Mouse (Mus musculus): ENCODE data around the gene 9130008F23Rik. TPM values are rescaled to one million over a fixed set of nuclear protein-coding genes. Genes with fewer than 3 reads are reported as not detected.

Gene 9130008F23Rik
- polyA plus RNA-seq, 1 experiment from 2014 or later, result 2.4 TPM

DNA sequence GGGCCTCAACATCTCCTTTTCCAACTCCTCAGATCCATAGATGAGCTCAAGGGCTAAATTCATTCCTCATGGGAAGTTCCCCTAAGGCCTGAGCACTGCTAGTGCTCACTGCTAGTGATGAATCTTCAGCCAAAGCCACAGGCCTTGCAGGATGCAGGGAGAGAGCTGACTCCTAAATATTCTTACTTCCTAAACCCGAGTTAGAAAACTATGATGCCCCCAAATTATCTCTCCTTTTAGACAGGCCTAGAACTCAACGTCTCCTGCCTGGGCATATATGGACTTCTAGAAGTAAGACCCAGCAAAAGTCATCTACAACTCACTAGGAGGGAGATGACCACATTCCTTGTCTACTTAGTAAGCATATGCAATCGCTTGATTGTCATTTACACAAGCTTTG, 2.6 kb downstream of the 9130008F23Rik start:
- Histone ChIP-seq H3K27me3 (replicated peaks; ENCODE audit: insufficient read depth, low read length) (no peaks in the 10 kb centered on the region), H3K9ac (replicated peaks; ENCODE audit: low read depth) (no peak overlapping the region), H3K27ac (ENCODE audit: low read length) (0 out of 2 replicates have a peak overlapping the region, but pooled peaks have one; percentile 5), H3K9me3 (ENCODE audit: low read length) (no peaks in the 10 kb centered on the region), H3K4me1 (ENCODE audit: insufficient read depth, low read depth, low read length) (peaks cover 5% of the 10 kb centered on the region; the same call in 1 of the 2 replicates), H3K4me3 (ENCODE audit: low read depth, low read length) (no peak overlapping the region), H3K4me2 (replicated peaks; ENCODE audit: low read depth, low read length) (peak overlapping the region; percentile 75), H3K36me3 (ENCODE audit: insufficient read depth, low read length) (no peaks in the 10 kb centered on the region)
- DNase-seq (ENCODE audit: low spot score), result no peak
- WGBS, result 21% methylated on average over 3 of the region's 3 CpGs
- TF ChIP-seq CTCF (IDR thresholded peaks at IDR 0.05), result no peak
- TF ChIP-seq EP300 (IDR thresholded peaks at IDR 0.05), result no peak
- no peak for ATAC-seq

DNA sequence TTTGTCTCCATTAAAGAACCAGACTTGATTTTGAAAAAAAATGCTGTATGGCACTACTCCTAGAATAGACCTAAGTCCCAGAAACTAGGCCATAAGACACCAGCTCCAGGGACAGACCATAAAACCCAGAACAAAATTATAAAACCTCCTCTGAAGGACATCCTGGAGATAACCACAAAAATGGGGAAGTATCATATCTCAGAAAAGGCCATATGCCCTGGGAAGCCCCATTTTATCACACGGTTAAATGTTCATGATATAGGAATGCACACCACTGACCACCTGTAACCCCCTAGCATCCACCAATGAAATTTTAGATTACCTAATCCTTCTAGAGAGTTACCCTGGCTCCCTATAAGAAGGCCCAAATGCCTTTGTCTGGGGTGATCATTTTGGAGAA, 4.8 kb downstream of the 9130008F23Rik start:
- Histone ChIP-seq H3K9ac (replicated peaks; ENCODE audit: low read depth) (no peak overlapping the region), H3K36me3 (ENCODE audit: insufficient read depth, low read length) (no peaks in the 10 kb centered on the region), H3K4me2 (replicated peaks; ENCODE audit: low read depth, low read length) (no peak overlapping the region), H3K4me3 (ENCODE audit: low read depth, low read length) (no peak overlapping the region), H3K9me3 (ENCODE audit: low read length) (no peaks in the 10 kb centered on the region), H3K27me3 (replicated peaks; ENCODE audit: insufficient read depth, low read length) (no peaks in the 10 kb centered on the region), H3K27ac (ENCODE audit: low read length) (no peak overlapping the region), H3K4me1 (ENCODE audit: insufficient read depth, low read depth, low read length) (peaks cover 5% of the 10 kb centered on the region; the same call in 1 of the 2 replicates)
- ATAC-seq (no peak), DNase-seq (ENCODE audit: low spot score) (no peak)
- no peak for TF ChIP-seq EP300 (IDR thresholded peaks at IDR 0.05)
- TF ChIP-seq CTCF (IDR thresholded peaks at IDR 0.05), result no peak
- WGBS, result 96% methylated on average over 1 of the region's 1 CpGs

DNA sequence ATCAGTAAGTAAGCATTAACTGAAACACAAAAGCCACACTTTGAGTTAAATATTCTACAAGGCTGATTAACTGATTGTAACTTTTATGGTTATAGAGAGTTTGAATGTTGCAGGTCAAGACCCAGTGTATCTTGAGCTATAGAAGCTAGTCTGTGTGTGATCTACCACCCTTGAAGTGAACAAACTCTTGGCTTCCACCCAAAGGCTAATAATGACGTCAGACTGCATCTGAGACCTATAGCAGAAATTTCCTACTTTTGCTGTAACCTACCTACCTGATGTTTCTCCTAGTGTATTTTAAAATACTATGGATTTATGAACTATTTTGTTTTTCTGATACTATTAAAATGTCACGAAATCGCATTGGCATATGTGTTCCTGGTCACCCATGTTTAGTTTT, 5.7 kb downstream of the 9130008F23Rik start:
- ATAC-seq (no peak), DNase-seq (ENCODE audit: low spot score) (no peak)
- no peaks in the 10 kb centered on the region for H3K36me3 ChIP-seq (ENCODE audit: insufficient read depth, low read length)
- no peak overlapping the region for H3K4me3 ChIP-seq (ENCODE audit: low read depth, low read length)
- no peak overlapping the region for H3K27ac ChIP-seq (ENCODE audit: low read length)
- TF ChIP-seq EP300 (IDR thresholded peaks at IDR 0.05) (no peak), CTCF (IDR thresholded peaks at IDR 0.05) (no peak)
- H3K9ac ChIP-seq (replicated peaks; ENCODE audit: low read depth), result no peak overlapping the region
- H3K9me3 ChIP-seq (ENCODE audit: low read length), result no peaks in the 10 kb centered on the region
- 69% methylated on average over 3 of the region's 3 CpGs for WGBS
- peaks cover 5% of the 10 kb centered on the region; the same call in 1 of the 2 replicates for H3K4me1 ChIP-seq (ENCODE audit: insufficient read depth, low read depth, low read length)
- H3K27me3 ChIP-seq (replicated peaks; ENCODE audit: insufficient read depth, low read length), result no peaks in the 10 kb centered on the region
- no peak overlapping the region for H3K4me2 ChIP-seq (replicated peaks; ENCODE audit: low read depth, low read length)

DNA sequence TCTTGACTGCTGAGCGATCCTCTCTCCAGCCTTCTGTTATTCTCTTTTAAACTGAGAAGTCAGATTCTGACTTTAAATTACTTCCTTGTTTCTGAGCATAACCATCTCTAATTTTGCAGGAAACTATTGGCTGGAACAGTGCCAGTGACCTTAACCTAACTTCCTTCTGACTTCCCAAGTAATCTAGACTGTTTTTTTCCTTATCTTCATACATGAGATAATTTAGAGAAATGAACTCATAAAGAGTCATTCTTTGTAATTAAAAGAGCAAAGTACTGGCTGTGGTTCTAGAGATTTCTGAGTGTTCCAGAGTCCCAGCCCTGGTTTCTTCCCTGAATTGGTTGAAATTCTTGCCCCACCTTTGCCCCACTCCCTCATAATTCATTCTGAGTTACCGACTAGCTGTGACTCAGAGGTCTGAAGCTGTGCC, 6.8 kb downstream of the 9130008F23Rik start:
- Histone ChIP-seq H3K4me1 (ENCODE audit: insufficient read depth, low read depth, low read length) (peaks cover 5% of the 10 kb centered on the region; the same call in 1 of the 2 replicates), H3K9ac (replicated peaks; ENCODE audit: low read depth) (no peak overlapping the region), H3K9me3 (ENCODE audit: low read length) (no peaks in the 10 kb centered on the region), H3K27me3 (replicated peaks; ENCODE audit: insufficient read depth, low read length) (no peaks in the 10 kb centered on the region), H3K36me3 (ENCODE audit: insufficient read depth, low read length) (no peaks in the 10 kb centered on the region), H3K4me2 (replicated peaks; ENCODE audit: low read depth, low read length) (no peak overlapping the region), H3K27ac (ENCODE audit: low read length) (no peak overlapping the region), H3K4me3 (ENCODE audit: low read depth, low read length) (no peak overlapping the region)
- WGBS, result 20% methylated on average over 2 of the region's 2 CpGs
- DNase-seq (ENCODE audit: low spot score) (no peak), ATAC-seq (no peak)
- no peak for TF ChIP-seq CTCF (IDR thresholded peaks at IDR 0.05)
- no peak for TF ChIP-seq EP300 (IDR thresholded peaks at IDR 0.05)

DNA sequence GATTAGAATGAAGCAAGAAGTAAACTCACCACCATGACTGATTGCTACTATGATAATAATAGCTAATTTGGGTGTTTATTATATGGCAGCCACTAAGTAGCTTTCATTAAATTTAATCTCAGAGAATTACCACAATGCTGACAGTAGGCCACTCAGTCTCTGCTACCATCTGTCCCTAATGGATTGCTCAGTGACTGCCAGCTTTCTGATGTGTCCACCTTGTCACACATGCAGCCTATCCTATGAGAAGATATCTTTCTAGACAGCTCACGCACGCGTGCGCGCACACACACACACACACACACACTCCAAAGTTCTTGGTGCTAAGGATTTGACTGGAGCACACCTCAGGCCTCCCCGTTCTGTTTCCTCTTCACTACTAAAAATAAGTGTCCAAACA, 7.7 kb downstream of the 9130008F23Rik start:
- Histone ChIP-seq H3K4me1 (ENCODE audit: insufficient read depth, low read depth, low read length) (peaks cover 5% of the 10 kb centered on the region; the same call in 1 of the 2 replicates), H3K9me3 (ENCODE audit: low read length) (no peaks in the 10 kb centered on the region), H3K27me3 (replicated peaks; ENCODE audit: insufficient read depth, low read length) (no peaks in the 10 kb centered on the region), H3K4me3 (ENCODE audit: low read depth, low read length) (no peak overlapping the region), H3K4me2 (replicated peaks; ENCODE audit: low read depth, low read length) (no peak overlapping the region), H3K36me3 (ENCODE audit: insufficient read depth, low read length) (no peaks in the 10 kb centered on the region), H3K27ac (ENCODE audit: low read length) (no peak overlapping the region), H3K9ac (replicated peaks; ENCODE audit: low read depth) (no peak overlapping the region)
- WGBS, result 92% methylated on average over 6 of the region's 6 CpGs
- DNase-seq (ENCODE audit: low spot score) (no peak), ATAC-seq (no peak)
- no peak for TF ChIP-seq CTCF (IDR thresholded peaks at IDR 0.05)
- no peak for TF ChIP-seq EP300 (IDR thresholded peaks at IDR 0.05)

DNA sequence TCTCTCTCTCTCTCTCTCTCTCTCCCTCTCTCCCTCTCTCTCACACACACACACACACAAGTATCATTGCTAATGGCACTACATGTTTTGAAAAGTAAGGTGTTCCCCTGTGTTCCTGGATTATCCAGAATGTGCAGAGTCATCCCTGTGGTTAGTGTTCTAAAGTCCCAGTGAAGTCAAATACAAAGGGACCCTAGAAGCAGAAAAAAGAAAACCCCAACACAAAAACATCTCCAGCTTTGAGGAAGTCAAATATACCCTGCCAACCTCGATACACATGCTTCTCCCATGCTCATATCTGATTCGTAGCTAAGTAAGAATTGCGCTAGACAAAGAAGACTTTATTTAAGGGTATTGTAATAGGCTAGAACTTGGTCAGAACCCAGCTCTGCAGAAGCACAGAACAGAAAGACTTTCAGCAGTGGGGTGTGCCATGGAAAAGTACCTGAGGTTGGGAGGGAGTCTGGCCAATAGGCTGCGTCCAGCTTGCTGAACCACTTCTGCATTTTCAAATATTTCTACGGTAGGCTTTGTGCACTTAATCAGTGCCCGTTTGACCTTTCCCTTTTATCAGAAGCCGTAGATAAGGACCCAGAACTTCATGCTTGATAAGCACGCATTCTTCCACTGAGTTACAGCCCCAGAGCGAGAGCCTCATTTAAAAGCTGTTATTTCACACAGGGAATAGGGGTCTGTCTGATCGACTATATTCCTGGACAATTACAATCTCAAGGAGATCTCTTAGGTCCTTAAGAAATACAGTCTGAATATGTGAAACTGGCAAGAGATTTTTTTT, 11.2 kb downstream of the 9130008F23Rik start:
- Histone ChIP-seq H3K9me3 (ENCODE audit: low read length) (no peaks in the 10 kb centered on the region), H3K36me3 (ENCODE audit: insufficient read depth, low read length) (no peaks in the 10 kb centered on the region), H3K27me3 (replicated peaks; ENCODE audit: insufficient read depth, low read length) (no peaks in the 10 kb centered on the region), H3K27ac (ENCODE audit: low read length) (peak overlapping the region; percentile 54; the same call in 1 of the 2 replicates), H3K4me2 (replicated peaks; ENCODE audit: low read depth, low read length) (peak overlapping the region; percentile 34), H3K4me1 (ENCODE audit: insufficient read depth, low read depth, low read length) (no peaks in the 10 kb centered on the region), H3K4me3 (ENCODE audit: low read depth, low read length) (no peak overlapping the region), H3K9ac (replicated peaks; ENCODE audit: low read depth) (no peak overlapping the region)
- DNase-seq (ENCODE audit: low spot score) (peak; percentile 71), ATAC-seq (peak; percentile 93)
- peak; percentile 28; the same call in 1 of the 2 replicates for TF ChIP-seq EP300 (IDR thresholded peaks at IDR 0.05)
- TF ChIP-seq CTCF (IDR thresholded peaks at IDR 0.05), result no peak
- 29% methylated on average over 10 of the region's 10 CpGs for WGBS

All from lung, postnatal 0 days (tissue).